Mouse (Mus musculus) B cell, adult 2 months (primary cell): ENCODE measurements around the gene Adgra1.

Experiments
- DNase-seq, 2 experiments: peaks; one replicate each; pipeline ENCODE4 v3.0.0; 2022

The Adgra1 gene

DNA sequence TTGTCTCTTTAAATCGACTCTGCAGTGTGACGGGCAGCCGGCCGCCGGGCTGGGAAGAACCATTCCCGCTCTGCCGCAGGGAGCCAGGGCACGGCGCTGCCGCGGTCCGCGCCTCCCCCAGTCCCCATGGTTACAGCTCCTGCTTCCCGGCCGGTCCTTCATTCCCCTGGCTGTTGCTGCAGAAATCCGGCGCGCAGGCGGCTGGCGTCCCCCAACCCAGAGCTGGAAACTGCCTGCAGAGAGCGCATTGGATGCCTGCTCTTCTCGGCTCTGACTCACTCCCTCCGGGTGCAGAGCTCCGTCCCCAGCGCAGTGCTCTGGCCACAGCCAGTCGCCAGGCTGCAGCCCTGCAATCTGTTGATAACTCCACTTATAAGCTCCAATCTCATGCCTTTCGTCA lies at the start of gene Adgra1:
Gene Adgra1 (plus strand): TSS at position 139 of the 400 bp plus-strand sequence.
- DNase-seq: no peak

- no peak for DNase-seq
Measured at GRCm38 (mm10) chr7:139787382-139787781, 46.6 kb upstream of the Adgra1 start.

- no peak for DNase-seq
Measured at GRCm38 (mm10) chr7:139788927-139789326, 45.0 kb upstream of the Adgra1 start.

- no peak for DNase-seq
Measured at GRCm38 (mm10) chr7:139789718-139790117, 44.3 kb upstream of the Adgra1 start.

DNA sequence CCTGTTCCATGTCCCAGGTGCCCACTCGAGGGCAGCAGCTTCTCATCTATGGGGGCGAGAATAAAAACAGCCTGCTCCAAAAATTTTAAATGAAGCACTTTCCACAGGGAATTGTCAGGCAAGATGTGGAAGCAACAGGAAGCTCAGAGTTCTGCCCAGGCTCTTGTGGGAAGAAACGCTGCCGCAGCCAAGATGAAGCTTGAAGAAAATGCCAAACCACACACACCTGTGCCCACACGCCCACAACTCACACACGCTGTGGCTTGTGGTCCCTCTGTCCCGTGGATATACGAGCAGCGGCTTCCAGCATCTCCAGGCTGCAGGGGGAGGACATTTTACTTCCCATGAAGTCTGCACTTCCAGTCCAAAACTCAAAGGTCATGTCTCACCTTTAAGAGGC lies 42.4 kb upstream of the Adgra1 start:
- no peak for DNase-seq

GRCm38 (mm10) chr7:139795004-139795605 lies 38.9 kb upstream of the Adgra1 start:
- no peak for DNase-seq

DNA sequence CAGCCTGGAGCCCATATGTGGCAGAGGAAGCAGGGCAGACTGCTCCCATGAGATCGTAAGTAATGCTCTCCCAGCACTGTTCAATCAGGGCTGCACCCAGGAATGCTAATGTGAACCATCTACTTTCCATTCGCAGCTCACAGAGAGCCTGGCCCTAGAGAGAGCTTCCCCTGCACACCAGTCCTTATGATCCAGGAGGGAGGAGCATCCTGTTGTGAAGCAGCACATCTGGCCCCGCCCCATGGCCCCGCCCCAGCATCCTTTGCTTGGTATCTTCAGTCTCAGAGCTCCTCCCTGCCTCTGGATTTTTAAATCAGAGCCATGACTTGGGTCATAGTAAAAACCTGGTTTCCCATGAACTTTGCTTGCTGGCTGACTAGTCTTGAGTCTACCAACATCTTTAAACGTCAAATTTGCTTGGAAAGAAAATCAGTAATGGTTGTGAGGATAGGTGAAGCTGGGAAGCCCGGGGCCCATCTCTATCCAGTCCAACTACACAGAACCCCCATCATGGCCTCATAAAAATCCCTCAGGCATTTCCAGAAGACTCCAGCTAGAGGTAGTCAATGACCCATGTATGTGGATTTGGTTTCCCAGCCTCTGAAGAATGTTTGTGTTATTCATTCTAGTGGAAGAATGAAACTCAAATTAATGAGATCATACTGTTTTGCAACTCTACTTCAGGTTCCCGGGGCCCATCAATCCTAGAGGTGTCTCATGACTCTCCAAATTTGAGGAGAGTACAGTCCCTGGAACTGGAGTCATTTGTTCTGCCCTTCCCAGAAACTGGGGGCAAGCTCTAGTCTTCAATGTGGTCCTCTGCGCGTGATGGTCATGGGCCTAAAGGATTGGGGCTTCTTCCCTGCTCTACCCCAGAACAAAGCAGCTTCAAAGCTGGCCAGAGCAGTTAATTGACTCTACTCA lies 36.5 kb upstream of the Adgra1 start:
- no peak for DNase-seq

- DNase-seq: no peak
Measured at GRCm38 (mm10) chr7:139806175-139806601, 27.8 kb upstream of the Adgra1 start.

DNA sequence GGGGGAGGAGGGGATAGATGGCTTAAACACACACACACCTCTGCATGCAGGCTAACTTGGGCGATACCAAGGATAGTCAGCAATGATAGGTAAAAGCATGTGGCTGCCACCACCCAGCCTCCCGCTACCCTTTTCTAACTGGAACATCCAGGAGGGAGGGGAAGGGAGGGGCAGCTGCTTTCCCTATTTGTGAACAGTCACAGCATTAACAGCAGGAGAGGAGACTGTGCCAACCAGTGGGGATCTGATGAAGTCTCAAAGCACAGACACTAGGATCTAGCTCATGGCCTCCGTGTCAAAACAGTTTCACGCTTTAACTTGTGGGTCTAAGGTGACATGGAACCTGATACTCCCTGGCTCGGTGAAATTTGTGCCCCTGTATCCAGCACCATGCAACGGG lies 23.9 kb upstream of the Adgra1 start:
- DNase-seq: no peak

- no peak for DNase-seq
Measured at GRCm38 (mm10) chr7:139811706-139812105, 22.3 kb upstream of the Adgra1 start.

GRCm38 (mm10) chr7:139813577-139814207 lies 20.3 kb upstream of the Adgra1 start:
- no peak for DNase-seq

DNA sequence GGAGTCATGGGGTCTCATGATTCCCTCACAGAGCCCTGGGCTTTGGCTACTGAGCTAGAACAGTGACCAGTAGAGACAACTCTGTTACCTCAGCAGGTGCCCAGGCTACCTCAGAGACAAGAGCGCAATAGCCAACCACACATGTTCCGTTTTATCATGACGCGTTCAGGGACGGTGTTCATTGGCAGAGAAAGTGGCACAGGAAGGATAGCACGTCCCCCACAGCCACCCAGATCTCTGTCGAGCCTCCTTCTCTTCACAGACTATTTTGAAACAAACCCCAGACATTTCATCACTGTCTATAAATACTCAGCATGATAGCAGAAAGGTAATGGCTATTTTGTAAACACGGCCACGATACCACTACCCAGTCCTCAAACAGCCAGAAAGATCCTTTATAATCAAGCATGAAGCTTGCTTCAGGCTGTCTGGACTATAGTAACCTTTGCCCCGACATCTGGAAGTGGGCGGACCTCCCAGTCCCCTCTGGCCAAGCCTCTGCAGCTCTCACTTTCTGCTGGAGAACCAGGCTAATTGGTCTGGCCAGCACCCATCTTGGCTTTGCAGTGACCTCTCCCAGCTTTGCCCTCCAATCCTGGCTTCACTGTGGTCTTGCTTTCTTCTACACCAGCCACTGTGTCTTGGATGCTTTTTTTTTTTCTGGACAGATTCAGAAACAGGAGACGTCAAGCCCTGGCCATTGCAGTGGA lies 11.5 kb upstream of the Adgra1 start:
- DNase-seq: no peak

- no peak for DNase-seq
Measured at GRCm38 (mm10) chr7:139827687-139828086, 6.3 kb upstream of the Adgra1 start.

DNA sequence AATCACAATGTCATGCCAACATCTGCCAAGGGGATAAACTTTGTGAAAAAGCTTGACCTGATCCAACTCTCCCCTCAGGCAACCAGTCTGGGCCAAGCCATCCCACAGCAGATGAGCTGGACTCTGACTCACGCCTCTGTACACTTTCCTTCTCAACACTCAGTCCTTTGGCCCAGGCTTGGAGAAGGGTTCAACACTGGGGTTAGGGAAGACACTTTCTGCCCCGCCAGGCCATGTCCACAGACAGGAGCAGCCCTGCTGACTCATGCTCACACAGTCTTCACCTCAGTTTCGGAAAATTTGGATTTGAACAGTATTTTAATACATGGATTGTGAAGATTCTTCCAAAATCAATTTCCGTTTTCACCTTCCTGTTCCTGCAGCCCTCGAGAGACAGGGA lies 442 bp upstream of the Adgra1 start:
- no peak for DNase-seq

GRCm38 (mm10) chr7:139835140-139836131 lies 1.5 kb downstream of the Adgra1 start:
- no peak for DNase-seq

DNA sequence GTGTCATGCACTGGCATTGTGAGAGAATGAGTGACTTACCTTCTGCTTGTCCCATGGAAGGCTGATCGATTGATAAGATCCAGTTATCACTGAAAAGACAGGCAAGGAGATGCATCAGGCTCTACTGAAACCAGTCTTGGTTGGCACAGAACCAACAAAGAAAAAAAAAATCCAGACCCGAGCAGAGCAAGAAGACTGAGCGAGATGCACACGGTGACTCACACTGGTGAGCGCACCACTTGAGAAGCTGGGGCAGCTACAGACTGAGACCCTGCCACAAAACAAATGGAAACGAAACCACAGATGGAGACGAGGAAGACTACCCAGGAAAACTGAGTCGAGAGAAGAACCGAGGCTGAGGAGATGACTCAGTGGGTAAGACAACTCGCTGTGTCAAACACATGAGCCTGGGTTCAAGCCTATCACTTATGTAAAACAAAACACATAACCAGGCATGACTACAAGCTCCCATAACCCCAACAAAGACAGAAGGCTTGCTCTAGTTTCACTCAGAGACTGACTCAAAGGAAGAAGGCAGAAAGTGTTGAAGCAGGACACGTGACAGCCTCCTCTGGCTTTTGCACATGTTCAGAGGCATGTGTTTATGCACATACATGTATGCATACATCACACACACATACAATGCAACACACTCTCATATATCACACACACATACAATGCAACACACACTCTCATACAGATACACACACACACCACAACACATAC lies 6.6 kb downstream of the Adgra1 start:
- DNase-seq: no peak

GRCm38 (mm10) chr7:139842397-139842796 lies 8.4 kb downstream of the Adgra1 start:
- DNase-seq: no peak

DNA sequence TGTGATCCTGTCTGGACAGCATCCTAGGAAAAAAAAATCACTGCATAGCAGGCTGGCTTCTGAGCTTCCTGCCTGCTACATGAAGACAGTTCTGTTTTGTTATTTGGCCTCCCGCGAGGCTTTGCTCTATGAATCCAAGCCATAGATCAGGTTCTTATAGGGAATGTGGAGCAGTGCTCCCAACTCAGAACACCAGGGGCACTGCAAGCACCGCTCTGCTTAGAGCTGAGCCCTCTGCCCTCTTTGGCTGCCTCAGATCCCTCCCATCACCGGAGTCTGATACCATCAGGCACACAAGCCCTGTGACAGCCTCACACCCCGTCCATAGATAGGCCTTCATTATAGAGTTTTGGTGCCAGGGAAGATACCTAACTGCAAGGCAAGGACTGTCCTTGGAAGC lies 9.2 kb downstream of the Adgra1 start:
- no peak for DNase-seq

DNA sequence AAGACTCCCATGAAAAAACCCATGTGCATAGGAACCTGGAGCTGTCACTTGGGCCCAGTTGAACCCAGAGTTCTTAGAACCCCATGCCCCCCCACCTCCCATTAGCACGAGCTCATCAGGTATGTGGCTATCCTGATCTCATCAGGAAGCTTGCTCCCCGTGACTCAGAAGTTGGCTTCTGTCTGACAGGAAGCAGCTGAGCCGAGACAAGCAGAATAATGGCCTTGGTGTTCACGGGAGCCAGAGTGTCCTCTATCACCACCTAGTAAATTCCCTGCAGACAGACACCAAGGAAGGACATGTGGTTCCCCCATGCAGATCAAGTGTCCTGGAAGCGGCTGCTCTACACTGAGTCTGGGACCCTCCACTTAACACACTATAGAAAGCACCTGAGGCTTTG lies 9.8 kb downstream of the Adgra1 start:
- no peak for DNase-seq

DNA sequence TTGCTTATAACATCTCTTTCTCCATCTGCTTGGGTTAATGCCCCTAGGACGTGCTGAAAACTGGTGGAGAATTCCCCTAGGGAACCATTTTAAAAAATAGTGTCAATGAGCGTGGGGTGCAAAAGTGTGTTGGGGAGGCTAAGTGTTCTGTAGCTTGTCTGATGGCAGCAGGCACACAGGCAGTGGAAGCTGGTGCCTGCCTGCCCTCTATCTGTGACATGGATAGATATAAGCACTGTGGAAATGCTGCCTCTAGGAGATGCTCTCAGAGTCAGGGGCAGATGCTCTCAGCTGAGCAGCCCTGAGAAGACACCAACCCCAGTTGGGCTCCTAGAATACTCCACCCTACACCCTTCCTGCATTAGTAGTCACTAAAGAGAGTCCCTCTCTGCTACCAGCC lies 11.1 kb downstream of the Adgra1 start:
- no peak for DNase-seq

GRCm38 (mm10) chr7:139850152-139850551 lies 16.2 kb downstream of the Adgra1 start:
- DNase-seq: no peak
